Mouse (Mus musculus) CH12.LX (cell line): ENCODE data around the gene Imp3.

ENCODE experiments used
- EP300 ChIP-seq: IDR thresholded peaks from 2 replicates; pipeline ENCODE4 v1.6.1; 2011; ENCODE audit warnings: low read length, improper control_type of control experiment
- MAX ChIP-seq: IDR thresholded peaks from 2 replicates; pipeline ENCODE4 v1.6.1; 2011; ENCODE audit warnings: low read length, improper control_type of control experiment
- POLR2A ChIP-seq: IDR thresholded peaks from 2 replicates; pipeline ENCODE4 v1.6.1; 2011; ENCODE audit warnings: low read depth, mild to moderate bottlenecking, improper control_type of control experiment, low read length
- ZMIZ1 ChIP-seq: IDR thresholded peaks from 2 replicates; pipeline ENCODE4 v1.6.1; 2012; ENCODE audit warnings: low read depth, mild to moderate bottlenecking, inconsistent platforms, low read length, improper control_type of control experiment

DNA sequence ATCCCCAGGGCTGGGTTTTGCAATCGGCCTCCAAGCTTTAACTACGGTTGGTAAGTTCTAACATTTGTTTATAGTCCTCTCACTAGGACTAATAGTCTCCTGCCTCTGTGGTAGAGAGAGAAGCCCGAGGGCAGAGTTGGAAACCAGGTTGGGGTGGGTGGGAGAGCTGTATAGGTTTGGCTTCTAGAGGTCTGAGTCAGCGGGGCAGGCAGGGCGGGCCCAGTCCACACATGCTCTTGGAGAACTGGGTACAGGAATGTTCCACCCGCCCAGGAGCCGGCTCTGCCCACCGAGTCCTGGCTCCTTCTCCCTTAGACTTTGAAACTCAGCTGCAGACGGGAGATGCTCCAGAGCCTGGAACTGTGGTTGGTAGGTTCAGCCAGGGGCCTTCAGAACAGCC lies 23.3 kb upstream of the Imp3 start:
- TF ChIP-seq POLR2A: no peak
- no peak for TF ChIP-seq ZMIZ1
- no peak for TF ChIP-seq EP300
- TF ChIP-seq MAX: no peak
